Mouse (Mus musculus) spleen, embryonic (tissue): ENCODE data around the gene 1700122O11Rik.

Source experiments
- CTCF ChIA-PET: fragments of 350-600 bp; sonication (Branson Sonifier 250); formaldehyde crosslinking; loops from one replicate; lab custom pipeline; 2022; lab: Charles Lee

1700122O11Rik gene

DNA sequence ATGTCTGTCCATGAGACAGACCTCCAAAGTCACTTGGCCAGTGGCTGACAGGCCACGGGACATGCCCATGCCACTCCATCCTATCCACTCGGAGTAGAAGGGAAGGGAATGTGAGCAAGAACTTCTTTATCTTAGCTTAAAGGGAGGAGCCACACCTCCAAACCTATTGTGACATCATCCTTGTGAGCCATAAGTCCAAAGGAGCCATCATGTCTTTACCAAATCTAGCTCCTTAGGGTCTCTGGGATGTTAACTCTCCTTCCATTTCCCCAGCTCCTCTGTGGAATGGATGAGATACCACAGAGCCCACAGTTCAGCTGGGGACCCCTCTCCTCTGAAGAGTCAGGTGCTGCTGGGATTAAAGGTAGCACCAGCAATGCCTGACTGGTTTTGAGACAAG lies at the start of gene 1700122O11Rik:
TSS of gene 1700122O11Rik (minus strand) at position 101 of the 400 bp plus-strand sequence.
- CTCF ChIA-PET, result no interaction called here

DNA sequence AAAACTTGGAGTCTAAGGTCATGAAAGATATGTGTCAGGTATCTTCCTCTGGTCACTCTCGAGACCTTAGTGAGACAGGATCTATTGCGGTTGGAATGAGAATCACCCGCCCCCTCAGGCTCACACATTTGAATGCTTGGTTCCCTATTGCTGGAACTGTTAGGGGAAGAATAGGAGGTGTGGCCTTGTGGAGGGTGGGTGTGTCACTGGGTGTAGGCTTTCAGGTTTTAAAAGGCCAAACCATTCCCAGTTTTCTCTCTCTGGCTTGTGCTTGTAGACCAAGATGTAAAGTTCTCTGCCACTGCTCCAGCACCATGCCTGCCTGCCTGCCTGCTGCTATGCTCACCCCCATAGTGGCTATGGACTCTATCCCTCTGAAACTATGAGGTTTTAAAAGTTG lies 42.5 kb upstream of the 1700122O11Rik start:
- CTCF ChIA-PET, result no interaction called here

DNA sequence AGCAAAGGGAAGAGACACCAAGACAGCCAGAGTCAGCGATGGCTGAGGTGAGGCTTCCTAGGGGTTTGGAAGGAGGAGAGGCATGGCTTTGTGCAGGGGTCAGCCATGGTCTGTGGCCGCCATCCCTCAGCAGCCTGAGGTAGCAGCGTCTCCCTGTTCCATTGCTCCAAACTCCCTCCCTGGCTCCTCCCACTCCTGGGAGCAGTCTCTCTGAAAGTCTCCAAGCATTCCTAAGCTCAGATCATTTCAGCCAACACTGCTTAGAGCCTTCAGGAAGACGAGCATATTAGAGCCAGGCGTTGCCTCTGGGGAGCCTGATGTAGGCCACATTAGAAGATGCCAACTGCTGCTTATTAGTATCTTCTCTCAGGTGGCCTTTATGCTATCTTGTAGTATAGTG lies 29.6 kb upstream of the 1700122O11Rik start:
- CTCF ChIA-PET, result interaction anchor here (0.6 kb wide), 1 partner anchor 57 kb away, joined by 3 read pairs; no protein-coding TSS in a partner anchor

DNA sequence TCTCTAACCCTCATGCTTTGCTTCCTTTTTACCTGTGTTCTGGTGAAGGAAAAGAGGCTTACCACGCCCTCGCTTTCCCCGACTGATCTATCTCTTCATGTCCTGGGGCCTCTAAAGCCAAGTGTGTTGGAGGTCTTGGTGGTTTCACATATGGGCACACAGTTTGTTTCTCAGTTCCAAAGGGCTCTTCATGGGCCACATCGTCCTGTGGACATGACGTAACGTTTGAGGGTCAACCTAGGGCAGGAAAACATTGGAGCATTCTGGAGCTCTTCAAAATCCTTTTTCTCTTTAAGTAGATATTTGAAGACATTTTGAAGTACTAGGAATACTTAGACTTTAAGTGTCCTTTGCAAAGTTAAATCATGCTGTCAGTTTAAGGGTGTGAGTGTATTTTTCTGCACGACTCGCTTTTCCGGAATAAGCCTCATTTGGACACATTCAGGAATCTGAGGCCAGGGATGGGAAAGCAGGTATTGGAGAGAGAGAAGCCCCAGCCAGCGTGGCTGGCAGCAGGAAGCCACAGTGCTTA lies 29.1 kb upstream of the 1700122O11Rik start:
- CTCF ChIA-PET, result interaction anchor here (0.6 kb wide), 1 partner anchor 56 kb away, joined by 3 read pairs; no protein-coding TSS in a partner anchor

DNA sequence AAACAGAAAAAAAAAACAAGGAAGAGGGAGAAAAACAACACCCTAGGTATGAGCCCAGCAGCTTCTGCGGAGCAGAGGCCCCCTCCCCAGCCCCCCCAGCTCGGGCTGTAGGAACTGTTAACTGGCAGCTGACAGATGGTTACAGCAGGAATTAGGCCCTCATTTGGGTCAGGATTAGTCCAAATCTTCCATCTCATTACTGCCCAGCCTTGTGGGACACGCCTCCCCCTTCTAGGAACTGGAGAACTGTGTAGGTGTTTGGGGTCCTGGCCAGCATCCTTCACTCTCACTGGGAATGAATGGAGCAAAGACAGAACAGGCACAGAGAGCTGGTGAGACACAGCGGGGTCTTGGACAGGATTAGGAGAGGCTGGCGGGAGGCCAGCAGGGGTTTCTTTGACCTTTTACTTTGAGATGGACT lies 27.0 kb upstream of the 1700122O11Rik start:
- CTCF ChIA-PET, result no interaction called here

DNA sequence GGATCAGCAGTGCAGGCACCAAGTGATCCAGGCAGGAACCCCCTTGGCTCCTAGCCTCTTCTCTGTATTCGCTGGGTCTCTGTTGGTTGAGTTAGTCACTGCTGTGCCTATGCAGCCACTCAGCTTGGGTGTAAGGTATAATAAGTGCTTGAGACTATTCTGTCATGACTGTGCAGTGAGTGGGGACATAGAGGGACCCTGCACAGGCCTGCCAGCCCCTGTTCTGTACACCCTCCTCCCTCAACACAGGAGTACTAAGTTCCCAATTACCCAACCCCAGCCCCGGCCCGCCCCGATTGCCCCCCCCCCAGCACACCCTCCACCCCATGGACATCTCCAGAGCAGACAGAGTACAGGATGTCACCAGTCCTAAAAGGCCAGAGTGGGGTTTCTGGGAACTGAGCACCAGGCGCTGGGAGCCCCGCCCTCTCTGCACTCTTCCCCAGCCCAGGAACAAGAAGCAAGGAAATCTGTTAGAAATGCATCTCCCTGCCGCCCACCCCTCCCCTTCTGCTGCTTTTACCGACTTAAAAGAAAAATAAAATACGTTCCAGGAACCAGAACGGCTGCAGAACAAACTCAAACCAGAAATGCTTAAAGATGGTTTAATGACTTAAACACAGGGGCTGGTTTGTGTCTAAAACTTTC lies 26.2 kb upstream of the 1700122O11Rik start:
- CTCF ChIA-PET, result no interaction called here

DNA sequence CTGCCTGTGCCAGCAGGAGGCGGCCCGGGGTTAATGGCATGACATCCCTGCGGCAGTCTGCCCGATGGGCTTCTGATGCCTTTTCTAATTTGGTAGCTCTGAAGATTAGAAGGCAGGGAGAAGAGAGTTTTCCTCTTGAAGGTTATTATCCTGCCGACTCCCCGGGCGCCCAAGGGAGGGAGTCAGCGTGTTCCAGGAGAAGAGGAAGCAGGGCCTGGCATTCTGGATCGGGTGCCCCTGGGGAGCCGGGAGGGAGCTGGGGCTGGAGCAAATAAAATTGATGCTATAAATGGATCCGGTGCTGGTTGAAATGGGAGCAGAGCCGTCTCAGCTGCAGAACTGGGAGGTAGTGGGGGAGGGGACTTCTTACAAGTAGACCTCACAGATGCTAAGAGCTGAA lies 19.3 kb upstream of the 1700122O11Rik start:
- CTCF ChIA-PET, result no interaction called here

DNA sequence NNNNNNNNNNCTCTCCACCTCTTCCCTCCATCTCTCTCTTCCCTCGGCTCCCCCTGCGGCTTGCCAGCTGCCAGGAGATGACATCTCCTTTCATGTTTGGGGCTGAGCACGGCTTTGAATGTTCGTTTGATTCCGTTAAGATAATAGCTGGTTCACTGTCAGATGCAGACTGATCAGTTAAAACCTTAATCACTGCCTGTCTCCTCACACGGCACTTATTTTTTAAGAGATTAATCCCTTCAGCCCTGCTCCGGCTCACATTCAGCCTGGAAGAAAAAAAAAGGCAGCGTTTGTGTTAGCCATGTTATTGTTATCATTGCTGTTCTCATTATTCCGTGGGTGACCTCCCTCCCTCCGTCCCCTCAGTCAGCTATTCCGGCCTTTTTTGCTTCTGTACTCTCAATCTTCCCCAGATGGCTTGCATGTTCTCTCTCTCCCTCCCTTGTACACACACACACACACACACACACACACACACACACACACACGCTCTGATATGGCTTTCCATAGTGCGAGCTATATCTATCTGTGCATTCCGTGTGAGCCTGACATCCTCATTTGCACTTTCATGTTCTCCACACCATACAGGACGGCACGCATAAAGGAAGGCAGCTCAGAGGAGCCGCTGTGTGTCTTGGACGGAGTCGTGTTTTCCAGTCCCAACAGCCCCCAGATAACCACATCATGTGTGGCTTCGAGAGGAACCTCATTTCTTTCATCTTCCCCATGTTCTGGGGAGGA lies 17.2 kb upstream of the 1700122O11Rik start:
- CTCF ChIA-PET, result interaction anchor here (0.5 to 0.7 kb wide), 3 partner anchors 12 to 44 kb away, joined by 3 to 11 read pairs (median 4); no protein-coding TSS in a partner anchor

DNA sequence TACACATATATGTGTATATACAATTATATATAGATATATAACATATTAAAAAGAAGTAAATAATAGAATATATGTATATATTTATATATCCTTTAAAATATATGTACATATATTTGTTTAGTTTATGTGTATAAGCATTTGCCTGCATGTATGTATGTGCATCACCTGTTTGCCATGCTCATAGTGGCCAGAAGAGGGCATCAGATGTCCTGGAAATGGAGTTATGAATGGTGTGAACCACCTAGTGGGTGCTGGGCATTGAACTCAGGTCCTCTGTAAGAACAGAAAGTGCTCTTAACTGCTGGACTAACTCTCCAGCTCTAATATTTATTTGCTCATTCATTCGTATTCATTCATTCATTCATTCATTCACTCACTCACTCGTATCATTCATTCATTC lies 15.6 kb upstream of the 1700122O11Rik start:
- CTCF ChIA-PET, result no interaction called here

DNA sequence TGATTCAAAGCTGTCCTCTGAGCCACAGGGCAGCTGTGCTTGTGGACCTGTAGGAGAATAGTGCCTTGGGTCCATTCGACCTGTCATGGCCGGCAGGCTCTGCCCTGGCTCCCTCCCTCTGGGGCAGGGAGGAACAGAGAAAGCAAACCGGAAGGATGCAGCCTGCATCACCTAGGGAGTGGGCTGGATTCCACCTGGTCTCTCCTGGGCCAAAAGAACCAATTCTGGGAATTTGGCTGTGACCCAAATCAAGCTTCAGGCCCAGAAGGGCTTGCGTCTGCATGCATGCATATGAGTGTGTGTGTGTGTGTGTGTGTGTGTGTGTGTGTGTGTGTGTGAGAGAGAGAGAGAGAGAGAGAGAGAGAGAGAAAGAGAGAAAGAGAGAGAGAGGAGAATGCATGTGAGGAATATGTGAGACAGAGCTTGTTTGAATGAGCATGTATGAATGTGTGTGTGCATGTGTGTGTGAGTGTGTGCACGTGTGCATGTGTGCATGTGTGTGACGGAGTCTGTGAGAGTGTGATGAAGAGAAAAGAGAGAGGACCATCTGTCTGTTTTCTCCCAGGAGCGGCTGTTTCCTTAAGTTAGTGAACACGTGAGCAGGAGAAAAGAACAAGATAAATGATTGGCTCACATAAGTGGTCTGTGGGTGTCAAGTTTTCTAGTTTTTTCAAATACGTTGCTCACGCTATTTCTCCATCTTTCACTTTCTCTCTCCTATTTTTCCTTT lies 14.4 kb upstream of the 1700122O11Rik start:
- CTCF ChIA-PET, result interaction anchor here (0.7 kb wide), 1 partner anchor 37 kb away, joined by 15 read pairs; no protein-coding TSS in a partner anchor

DNA sequence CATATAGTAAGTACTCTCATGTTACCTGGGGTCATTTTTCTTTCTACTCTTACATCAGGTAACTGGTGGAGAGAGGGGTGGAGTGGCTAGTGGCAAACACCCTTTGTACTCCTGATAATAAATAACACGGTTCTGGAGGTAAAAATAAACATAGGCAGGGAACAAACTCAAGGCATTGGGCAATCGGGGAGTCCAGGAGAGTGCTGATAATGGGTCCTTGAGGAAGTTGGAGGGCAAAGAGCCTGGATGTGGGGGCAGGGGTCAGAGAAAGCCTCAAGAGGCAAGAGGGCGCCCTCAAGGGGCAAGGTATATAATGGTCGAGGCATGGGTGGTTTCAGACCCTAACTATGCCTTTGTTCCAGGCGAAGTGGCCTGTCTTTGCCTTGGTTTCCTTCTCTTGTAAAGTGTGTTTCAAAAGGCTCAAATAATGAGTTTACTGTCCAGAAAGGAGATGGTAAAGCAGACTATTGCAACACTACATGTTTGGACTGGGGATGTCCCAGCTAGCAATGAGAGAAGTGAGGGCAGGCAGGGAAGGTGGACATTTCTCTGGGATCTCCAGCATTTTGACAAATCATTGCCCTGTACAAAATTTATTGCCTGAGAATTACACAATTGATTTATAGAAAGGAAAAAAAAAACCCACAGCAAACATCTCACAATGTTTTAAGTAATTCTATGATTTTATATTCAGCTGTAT lies 13.7 kb upstream of the 1700122O11Rik start:
- CTCF ChIA-PET, result no interaction called here

DNA sequence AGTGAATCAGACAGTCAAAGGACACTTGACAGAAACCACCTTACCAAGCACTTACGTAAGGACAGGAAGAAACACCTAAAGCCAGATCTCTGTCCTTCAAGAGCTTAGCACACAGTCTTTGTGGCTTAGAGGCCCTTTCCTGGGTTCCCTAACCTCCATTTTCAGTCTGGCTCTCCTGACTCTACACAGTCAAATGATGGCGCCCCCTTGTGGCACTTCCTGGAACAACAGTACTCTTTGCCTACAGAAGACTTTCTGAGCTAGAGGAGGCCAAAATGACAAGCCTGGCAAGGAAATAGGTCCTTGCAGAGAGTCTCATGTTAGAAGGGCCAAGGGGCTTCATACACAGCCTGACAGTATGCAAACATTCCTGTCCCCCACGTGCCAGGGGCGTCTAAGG lies 7.5 kb upstream of the 1700122O11Rik start:
- CTCF ChIA-PET, result interaction anchor here (1.0 kb wide), 1 partner anchor 173 kb away, joined by 3 read pairs; no protein-coding TSS in a partner anchor

DNA sequence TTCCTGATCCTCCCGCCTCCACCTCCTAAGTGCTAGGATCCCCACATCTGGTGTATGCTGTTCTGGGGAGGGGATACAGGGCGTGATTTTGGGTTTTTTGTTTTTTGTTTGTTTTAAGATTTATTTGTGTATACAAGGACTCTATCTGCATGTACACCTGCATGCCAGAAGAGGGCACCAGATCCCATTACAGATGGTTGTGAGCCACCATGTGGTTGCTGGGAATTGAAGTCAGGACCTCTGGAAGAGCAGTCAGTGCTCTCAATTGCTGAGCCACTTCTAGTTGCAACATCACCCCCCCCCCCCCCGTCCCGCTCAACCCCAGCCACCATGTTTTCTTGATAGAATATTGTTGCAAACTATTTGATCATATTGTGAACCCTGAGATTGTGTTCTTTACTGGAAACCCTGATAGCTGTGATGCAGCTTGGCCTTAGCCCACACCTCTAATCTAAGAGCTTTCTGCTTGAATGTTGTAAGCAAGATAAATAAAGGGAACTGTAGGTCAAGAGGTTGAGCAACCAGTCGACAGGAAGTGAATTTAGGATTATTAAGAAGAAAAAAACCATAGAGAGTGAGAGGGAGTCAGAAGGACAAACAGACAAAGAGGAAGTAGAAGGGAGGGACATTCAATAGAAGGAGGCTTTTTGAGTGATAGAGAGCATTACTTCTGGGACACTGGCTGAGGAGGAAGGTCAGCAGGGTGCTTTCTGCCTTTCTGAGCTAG lies 5.2 kb upstream of the 1700122O11Rik start:
- CTCF ChIA-PET, result interaction anchor here (0.6 to 1.5 kb wide), 4 partner anchors 12 to 361 kb away, joined by 3 to 6 read pairs (median 4); no protein-coding TSS in a partner anchor

DNA sequence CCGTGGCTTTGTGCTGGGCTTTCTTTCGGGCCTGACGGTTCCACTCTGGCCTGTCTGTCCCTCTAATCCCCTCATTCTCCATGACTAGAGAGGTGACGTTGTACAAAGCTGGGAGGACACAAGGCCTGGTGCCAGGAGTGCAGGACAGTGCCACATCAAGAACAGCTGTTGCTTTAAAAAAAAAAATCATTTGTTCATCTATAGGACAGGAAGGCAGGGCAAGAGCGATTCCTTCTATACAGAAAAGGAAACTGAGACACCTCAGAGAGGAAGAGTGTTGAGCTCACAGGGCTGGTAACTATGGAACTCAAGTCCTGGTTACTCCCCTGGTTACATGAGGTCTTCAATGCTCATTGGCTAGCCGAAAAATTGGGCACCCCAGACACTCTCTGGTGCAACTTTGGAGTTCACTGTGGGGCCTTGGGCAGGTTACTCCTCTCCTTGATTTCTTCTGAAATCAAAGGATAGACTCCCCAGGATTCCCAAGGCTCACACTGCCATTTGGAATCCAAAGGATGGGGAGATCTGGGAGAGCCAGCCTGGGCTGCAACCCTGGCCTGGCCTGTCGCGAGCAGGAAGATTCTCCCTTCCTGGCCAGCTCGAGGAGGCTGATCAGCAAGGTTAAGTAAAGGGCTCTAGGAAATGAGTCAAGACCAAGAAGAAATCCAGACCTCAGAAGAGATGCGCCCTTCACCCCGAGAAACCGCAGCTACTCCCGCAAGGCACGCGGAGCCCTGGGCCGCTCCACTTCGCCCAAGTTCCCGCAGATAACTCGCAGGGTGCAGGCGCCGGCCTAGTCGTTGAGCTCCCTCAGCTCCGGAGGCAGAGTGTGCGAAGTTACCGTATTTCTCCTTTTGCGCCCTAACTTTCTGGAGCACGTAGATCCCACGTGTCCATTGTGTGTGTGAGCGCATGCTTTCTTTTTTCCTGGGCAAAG lies 3.5 kb upstream of the 1700122O11Rik start:
- CTCF ChIA-PET, result interaction anchor here (0.8 to 1.5 kb wide), 4 partner anchors 55 to 119 kb away, joined by 3 to 4 read pairs (median 3); no protein-coding TSS in a partner anchor

DNA sequence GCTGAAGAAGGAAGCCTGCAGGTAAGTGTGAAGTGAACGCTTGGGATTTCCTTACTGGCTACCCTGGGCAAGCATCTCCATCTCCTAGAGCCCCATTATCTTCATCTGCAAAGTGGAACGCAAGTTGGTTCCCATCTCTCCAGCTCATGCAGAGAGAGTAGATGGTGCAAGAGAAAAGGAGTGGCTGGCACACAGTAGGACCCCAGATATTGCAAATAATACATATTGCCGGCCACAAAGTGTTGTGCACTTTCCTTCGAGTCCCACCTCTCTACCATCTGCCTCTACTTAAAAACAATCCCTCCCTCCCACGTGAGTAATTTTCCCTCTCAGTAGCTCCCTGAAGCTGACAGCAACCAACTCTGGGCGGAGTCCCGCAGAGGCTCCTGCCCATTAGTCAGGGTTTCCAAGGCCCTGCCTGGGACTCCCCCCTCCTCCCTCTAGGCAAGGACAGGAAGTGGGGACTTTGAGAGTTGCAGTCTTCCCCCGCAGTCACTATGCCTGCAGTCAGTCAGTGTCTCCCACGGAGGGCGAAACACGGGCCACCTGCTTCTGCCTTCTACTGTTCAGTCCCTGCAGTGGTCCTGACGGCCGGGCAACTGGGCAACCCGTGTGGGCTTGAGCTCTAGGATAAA lies 1.3 kb upstream of the 1700122O11Rik start:
- CTCF ChIA-PET, result no interaction called here

DNA sequence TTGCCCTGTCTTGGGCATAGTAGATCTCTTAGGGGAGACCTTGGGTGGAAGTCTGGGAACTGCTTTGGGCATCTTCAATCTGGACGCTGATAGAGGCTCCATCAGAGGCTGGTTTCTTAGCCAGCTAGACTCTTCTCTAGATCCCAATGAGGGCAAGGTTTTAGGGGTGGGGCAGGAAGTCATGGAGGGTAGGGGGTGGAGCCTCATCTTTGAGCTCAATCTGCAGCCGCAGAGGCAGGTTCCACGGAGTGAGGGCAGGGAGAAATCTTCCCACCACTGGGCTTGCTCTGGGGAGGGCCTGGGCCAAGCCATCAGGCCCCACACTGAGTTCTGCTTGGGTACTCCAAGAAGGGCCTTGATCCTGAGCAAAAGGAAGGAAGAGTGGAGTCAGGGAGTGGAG lies 1.2 kb downstream of the 1700122O11Rik start:
- CTCF ChIA-PET, result interaction anchor here (0.6 kb wide), 1 partner anchor 160 kb away, joined by 5 read pairs; no protein-coding TSS in a partner anchor

DNA sequence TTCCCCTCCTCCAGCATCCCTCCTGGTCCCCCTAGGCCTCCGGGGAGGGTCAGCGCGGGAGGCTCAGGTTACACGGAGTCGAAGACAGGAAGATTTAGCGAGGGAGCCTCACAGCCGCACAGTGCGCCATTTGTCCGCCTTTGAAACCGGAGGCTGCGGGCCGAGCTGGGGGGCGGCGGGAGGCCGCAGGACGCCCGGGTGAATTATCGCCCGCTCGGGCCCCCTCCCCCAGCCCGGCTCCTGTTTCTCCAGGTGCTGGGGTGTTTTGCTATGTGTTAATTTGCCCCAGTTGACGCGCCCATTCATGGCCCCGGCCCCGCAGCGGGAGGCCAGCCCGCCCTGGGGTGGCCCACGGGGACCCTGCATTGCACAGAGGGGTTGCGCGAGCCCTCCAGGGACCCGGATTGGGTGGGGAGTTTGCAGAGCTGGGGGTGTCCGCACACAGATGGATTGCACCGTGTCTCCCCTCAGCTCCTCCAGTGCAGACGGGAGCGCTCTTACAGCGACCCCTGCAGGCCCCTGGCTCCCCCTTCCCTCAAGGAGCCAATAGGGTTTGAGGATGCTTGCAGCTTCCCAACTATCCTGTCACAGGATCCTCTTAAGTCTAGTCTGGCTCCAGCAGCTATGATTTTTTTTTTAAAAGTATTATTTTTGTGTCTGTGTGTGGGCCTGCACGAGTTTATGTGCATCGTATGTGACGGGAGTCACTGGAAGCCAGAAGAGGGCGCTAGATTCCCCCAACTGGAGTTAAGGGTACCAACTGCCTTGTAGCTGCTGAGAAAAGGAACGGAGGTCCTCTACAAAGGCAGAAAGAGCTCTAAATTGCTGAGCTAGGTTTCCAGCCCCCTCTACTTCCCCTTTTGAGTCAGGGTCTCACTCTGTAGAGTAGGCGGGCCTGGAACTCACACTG lies 6.3 kb downstream of the 1700122O11Rik start:
- CTCF ChIA-PET, result interaction anchor here (0.7 kb wide), 1 partner anchor 19 kb away, joined by 3 read pairs; no protein-coding TSS in a partner anchor
